Mouse (Mus musculus) hindbrain, embryonic 14.5 days (tissue): ENCODE measurements around the gene Apc2. TPM values are rescaled to one million over a fixed set of nuclear protein-coding genes. Genes with fewer than 3 reads are reported as not detected.
"Not testable (repeated sequence)": the region's sequence is repeated elsewhere in the genome, so short reads cannot be mapped to it uniquely, and the experiment has no call there.

Experiments used
- ATAC-seq: fragments of 200-750 bp; cut with Nextera tagmentation; 2 replicates; pipeline ENCODE4 v1.8.0; 2017; ENCODE audit warnings: moderate number of reproducible peaks, mild to moderate bottlenecking, moderate TSS enrichment, moderate library complexity; ENCODE audit not compliant: low FRiP score
- DNase-seq: peaks from one replicate; pipeline ENCODE4 v3.0.0-alpha.2; 2015; ENCODE audit warnings: low spot score
- H3K27ac ChIP-seq: fragments of 300-500 bp; sonication (generic); 2 replicates; pipeline ENCODE4 v1.5.1; 2014; ENCODE audit warnings: mild to moderate bottlenecking, moderate library complexity
- H3K27me3 ChIP-seq: fragments of 300-500 bp; sonication (generic); 2 replicates; pipeline ENCODE4 v1.6.1; 2014; ENCODE audit warnings: mild to moderate bottlenecking, low read length, mixed read lengths; ENCODE audit not compliant: control insufficient read depth, insufficient read depth
- H3K36me3 ChIP-seq: fragments of 300-500 bp; sonication (generic); replicated peaks from 2 replicates; pipeline ENCODE4 v1.6.1; 2014; ENCODE audit not compliant: control insufficient read depth, insufficient read depth
- H3K4me1 ChIP-seq: fragments of 300-500 bp; sonication (generic); replicated peaks from 2 replicates; pipeline ENCODE4 v1.6.1; 2014; ENCODE audit warnings: antibody characterized with exemption, low read length, mixed read lengths; ENCODE audit not compliant: control insufficient read depth, insufficient read depth
- H3K4me2 ChIP-seq: fragments of 300-500 bp; sonication (generic); replicated peaks from 2 replicates; pipeline ENCODE4 v1.6.1; 2014; ENCODE audit warnings: mild to moderate bottlenecking, moderate library complexity
- H3K4me3 ChIP-seq: fragments of 300-500 bp; sonication (generic); replicated peaks from 2 replicates; pipeline ENCODE4 v1.5.1; 2014; ENCODE audit warnings: mild to moderate bottlenecking, low read length
- H3K9ac ChIP-seq: fragments of 300-500 bp; sonication (generic); 2 replicates; pipeline ENCODE4 v1.6.1; 2014
- H3K9me3 ChIP-seq: fragments of 300-500 bp; sonication (generic); 2 replicates; pipeline ENCODE4 v1.6.1; 2016; ENCODE audit warnings: low read length; ENCODE audit not compliant: control insufficient read depth
- WGBS: fragments of 180-500 bp; shearing (Covaris S2); extraction: QIAGEN DNeasy Blood & Tissue Kit; methylation state at CpG from one replicate; pipeline ENCODE4 v1.1.7; 2014; 5-methylcytosine and 5-hydroxymethylcytosine counted together
- polyA plus RNA-seq: library from polyadenylated mRNA; unstranded; fragments of >200 nt; fragmentation: Nextera tagmentation; extraction: Ambion mirVana; gene quantifications from 2 replicates; pipeline ENCODE4 v1.2.1, GENCODE M21; 2014

Gene Apc2
- polyA plus RNA-seq, result 200 and 216 TPM in 2 replicates

DNA sequence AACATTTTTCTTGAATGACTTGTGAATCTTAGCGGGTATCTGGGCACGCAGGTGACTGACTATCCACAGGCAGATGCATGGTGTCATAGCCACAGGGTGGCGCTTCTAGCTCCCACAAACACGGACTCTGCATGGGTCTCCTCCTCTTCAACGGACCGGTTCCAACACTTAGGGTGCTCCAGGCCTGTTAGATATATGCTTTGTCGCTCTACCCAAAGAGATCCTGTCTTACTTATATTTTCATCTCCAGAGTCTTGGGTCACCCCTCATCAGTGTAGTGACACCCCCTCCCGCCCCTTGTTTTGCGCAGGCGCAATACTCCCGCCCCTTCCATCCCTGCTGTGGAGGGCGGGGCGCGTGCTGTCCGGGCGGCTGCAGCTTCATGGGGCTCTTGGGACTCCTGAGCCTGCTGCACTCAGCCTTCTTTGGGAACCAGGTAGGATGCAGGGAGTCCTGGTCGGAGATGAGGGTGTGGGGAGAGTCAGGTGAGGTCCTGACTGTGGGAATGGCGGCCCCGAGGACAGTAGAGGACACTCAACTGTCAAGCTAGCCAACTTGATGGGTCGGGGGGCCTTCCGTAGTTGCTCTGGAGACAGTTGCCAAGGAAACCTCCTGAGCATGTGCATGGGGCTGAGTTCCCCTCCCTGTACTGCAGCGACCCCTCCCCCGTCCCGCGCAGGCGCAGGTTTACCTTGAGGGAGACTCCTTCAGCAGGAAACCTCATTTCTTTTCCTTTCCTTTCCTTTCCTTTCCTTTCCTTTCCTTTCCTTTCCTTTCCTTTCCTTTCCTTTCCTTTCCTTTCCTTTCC, at the start of gene Apc2:
Gene Apc2 (plus strand): TSS at position 360 of the 808 bp plus-strand sequence.
- Histone ChIP-seq H3K27me3 (no peaks in the 10 kb centered on the region), H3K36me3 (peaks cover 20% of the 10 kb centered on the region), H3K9me3 (no peaks in the 10 kb centered on the region), H3K4me1 (peaks cover 53% of the 10 kb centered on the region), H3K4me3 (peak within 1 kb of the TSS; percentile 42), H3K4me2 (peak within 1 kb of the TSS; percentile 95), H3K9ac (peak within 1 kb of the TSS; percentile 57), H3K27ac (peak within 1 kb of the TSS; percentile 93)
- ATAC-seq (peak; percentile 59), DNase-seq (peak; percentile 88)
- WGBS, result under 1% methylated on average over 26 of the region's 26 CpGs

DNA sequence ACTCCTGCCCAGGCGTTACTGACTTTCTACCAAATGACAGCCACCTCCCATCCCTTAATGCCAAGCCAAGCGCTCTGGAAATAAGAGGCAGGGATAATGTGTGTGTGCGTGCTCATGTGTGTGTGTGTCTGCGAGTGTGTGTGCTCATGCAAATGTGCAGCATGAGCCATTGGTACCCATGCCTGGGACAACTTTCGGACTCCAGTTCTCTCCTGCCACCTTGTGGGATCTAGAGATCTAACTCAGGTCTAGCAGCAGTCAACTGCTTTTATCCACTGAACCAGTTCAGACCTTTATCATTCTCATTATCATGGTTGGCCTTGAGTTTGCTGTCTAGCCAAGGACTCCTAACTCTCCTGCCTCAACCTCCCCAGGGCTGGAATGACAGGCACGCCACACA, 47.9 kb upstream of the Apc2 start:
- 43% methylated on average over 6 of the region's 6 CpGs for WGBS
- peaks cover 12% of the 10 kb centered on the region for H3K4me1 ChIP-seq
- no peak overlapping the region for H3K27ac ChIP-seq
- ATAC-seq (no peak), DNase-seq (no peak)
- no peak overlapping the region for H3K4me2 ChIP-seq
- H3K9me3 ChIP-seq, result no peaks in the 10 kb centered on the region
- H3K9ac ChIP-seq, result no peak overlapping the region
- no peaks in the 10 kb centered on the region for H3K27me3 ChIP-seq
- peaks cover 17% of the 10 kb centered on the region for H3K36me3 ChIP-seq
- no peak overlapping the region for H3K4me3 ChIP-seq

DNA sequence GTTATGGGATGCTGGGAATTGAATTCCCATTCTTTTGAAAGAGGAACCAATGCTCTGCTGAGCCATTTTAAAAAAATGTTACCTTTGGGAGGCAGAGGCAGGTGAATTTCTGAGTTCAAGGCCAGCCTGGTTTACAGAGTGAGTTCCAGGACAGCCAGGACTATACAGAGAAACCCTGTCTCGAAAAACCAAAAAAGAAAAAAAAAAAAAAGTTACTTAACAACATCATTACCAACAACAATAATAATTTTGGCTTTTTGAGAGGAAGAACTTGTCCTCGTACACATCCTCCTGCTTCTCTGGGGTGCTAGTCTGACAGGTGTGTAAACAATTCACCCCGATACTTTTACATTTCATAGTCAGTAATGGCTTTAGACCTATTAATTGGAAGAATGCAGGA, 47.3 kb upstream of the Apc2 start:
- not testable (repeated sequence) for H3K27me3 ChIP-seq, H3K27ac ChIP-seq, H3K9ac ChIP-seq, H3K9me3 ChIP-seq, ATAC-seq, DNase-seq
- Histone ChIP-seq H3K4me2 (peak overlapping the region; percentile 90), H3K4me1 (peaks cover 12% of the 10 kb centered on the region), H3K36me3 (peaks cover 14% of the 10 kb centered on the region), H3K4me3 (peak overlapping the region; percentile 16)
- WGBS, result 36% methylated on average over 3 of the region's 3 CpGs

DNA sequence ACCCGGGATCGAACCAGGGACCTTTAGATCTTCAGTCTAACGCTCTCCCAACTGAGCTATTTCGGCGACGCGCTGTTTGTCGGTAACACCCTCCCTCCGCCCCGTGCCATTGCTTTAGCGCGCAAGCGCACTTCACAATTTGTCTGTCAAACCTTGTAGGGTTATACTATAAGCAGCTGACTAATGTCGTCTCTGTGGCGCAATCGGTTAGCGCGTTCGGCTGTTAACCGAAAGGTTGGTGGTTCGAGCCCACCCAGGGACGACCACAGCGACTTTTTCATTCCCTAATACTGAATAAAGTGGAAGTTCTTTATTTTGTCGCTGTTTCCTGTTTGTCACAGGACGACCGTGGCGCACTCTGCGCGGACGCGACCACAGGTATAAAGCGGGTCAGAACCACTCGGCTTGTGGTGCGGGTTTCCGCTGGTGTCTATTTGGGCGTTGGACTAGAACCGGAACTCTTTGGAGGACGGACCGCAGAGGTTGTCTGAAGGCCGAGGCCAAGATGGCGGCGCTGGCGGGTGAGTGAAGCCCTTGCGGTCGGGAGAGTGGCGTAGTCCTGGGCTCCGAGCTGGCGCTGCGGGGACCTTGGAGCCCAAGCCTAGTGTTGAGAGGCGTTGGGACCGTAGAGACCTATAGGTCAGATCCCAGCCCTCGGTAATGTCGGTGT, 46.7 kb upstream of the Apc2 start, which contains the start of gene Ndufs7:
Gene Ndufs7 (plus strand): TSS at position 151 of the 670 bp plus-strand sequence.
- no peaks in the 10 kb centered on the region for H3K27me3 ChIP-seq
- peak within 1 kb of the TSS; percentile 69 for H3K4me3 ChIP-seq
- peaks cover 9% of the 10 kb centered on the region for H3K36me3 ChIP-seq
- DNase-seq (peak; percentile 100), ATAC-seq (peak; percentile 88)
- H3K9me3 ChIP-seq, result no peaks in the 10 kb centered on the region
- peak within 1 kb of the TSS; percentile 90 for H3K27ac ChIP-seq
- WGBS, result under 1% methylated on average over 53 of the region's 53 CpGs
- peak within 1 kb of the TSS; percentile 85 for H3K9ac ChIP-seq
- H3K4me1 ChIP-seq, result peaks cover 12% of the 10 kb centered on the region
- peak within 1 kb of the TSS; percentile 90 for H3K4me2 ChIP-seq

DNA sequence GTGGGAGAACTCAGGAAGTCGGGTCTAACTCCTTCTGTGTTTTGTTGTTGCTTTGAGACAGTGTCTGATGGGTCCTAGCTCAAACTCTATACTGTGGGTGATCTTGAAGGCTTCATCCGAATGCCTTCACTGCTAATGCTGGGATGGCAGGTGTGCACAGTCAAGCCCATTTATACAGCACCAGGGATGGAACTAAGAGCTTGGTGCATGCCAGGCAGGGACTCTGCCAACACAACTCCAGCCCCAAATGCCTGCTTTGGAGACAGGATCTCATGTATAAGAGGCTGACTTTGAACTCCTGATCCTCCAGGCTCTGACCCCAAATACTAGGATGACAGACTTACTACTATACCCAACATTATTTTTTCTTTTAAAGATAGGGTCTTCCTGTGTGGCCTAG, 45.7 kb upstream of the Apc2 start:
- 36% methylated on average over 2 of the region's 2 CpGs for WGBS

DNA sequence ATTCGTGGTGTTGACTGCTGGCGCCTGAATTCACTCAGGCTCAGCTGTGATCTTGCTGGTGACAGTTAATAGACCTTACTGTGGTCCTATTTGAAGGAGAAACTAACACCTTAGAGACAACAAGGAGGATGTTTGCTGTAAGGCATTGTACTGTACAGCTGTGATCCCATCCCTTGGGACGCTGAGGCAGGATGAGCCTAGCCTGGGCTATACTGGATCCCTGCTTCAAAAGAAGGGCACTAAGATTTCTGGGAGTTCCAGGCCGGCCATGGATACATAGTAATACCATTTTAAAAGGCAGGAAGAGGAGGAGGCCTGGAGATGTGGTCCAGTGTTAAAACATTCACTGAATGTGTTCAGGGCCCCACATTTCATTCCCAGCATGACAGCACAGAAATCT, 45.2 kb upstream of the Apc2 start:
- no peak overlapping the region for H3K27ac ChIP-seq
- DNase-seq (no peak), ATAC-seq (no peak)
- H3K9ac ChIP-seq, result peak overlapping the region; percentile 85; the same call in 1 of the 2 replicates
- H3K36me3 ChIP-seq, result peaks cover 21% of the 10 kb centered on the region
- H3K9me3 ChIP-seq, result no peaks in the 10 kb centered on the region
- H3K4me1 ChIP-seq, result peaks cover 12% of the 10 kb centered on the region
- H3K4me3 ChIP-seq, result 0 out of 2 replicates have a peak overlapping the region, but pooled peaks have one; percentile 69
- WGBS, result 87% methylated on average over 4 of the region's 4 CpGs
- H3K4me2 ChIP-seq, result peak overlapping the region; percentile 90
- no peaks in the 10 kb centered on the region for H3K27me3 ChIP-seq

More for the DNA sequence above, 45.7 kb upstream of the Apc2 start:
- peaks cover 16% of the 10 kb centered on the region for H3K36me3 ChIP-seq
- H3K4me3 ChIP-seq, result peak overlapping the region; percentile 69
- peak overlapping the region; percentile 90 for H3K4me2 ChIP-seq
- H3K9ac ChIP-seq, result peak overlapping the region; percentile 85
- no peak overlapping the region for H3K27ac ChIP-seq
- ATAC-seq (no peak), DNase-seq (no peak)
- H3K9me3 ChIP-seq, result no peaks in the 10 kb centered on the region
- H3K27me3 ChIP-seq, result no peaks in the 10 kb centered on the region
- peaks cover 12% of the 10 kb centered on the region for H3K4me1 ChIP-seq

DNA sequence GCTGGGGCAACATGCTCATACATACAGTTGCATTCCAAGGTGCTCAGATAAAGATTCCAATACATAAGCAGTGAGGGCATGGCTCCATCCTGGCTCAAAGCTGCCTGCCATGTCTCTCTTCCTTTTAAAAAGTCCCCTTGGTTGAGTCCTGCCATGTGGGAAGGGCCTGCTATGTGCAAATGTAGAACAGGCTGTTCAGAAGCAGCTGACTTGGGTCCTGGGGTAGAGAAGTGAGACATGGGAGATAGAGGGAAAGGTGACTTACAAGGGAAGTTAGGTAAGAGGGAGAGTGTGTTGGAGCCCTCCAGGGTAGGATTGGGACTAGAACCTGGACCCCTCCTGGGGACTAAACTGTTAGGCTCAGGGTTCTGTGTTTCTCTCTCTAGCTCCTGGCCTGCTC, 43.8 kb upstream of the Apc2 start:
- Histone ChIP-seq H3K27ac (no peak overlapping the region), H3K4me3 (no peak overlapping the region), H3K36me3 (peaks cover 35% of the 10 kb centered on the region), H3K4me1 (peaks cover 12% of the 10 kb centered on the region), H3K4me2 (no peak overlapping the region), H3K9ac (no peak overlapping the region), H3K9me3 (no peaks in the 10 kb centered on the region), H3K27me3 (no peaks in the 10 kb centered on the region)
- no peak for DNase-seq
- ATAC-seq, result no peak

DNA sequence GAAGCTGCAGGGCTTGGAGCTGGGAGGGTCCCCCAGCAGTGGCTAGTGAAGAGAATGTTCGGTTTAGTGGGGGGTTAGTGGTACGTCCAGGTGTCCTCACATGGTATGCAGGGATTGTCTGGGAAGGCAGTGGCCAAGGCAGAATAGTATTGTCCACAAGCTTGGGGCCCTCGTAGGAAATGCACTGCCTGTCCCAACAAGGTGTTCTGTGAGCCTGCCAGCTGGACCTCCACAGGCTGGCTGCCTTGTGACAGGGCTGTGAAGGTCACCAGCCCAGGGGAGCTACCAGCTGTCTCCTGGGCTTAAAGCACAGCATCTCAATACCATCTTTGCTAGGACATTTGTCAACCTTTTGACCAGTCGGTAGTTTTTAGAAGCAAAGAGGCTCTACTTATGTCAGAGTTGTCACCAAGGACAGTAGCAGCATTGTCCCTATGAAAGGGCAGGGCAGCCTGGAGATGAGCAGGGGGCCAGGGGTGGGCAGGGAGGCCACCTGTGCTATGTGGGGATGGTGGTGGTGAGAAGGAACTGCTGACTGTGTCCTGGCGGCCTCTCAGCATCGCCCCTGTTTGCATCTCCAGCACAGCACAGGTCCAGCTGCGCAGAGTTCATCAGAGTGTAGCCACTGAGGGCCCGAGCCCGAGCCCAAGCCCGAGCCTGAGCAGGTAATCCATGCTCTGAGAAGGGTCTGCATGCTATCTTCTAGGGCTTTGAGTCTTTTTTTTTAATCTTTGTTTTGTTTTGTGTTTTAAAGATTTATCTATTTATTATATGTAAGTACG, 43.1 kb upstream of the Apc2 start:
- Histone ChIP-seq H3K4me3 (no peak overlapping the region), H3K4me2 (no peak overlapping the region), H3K36me3 (peaks cover 42% of the 10 kb centered on the region), H3K4me1 (peaks cover 12% of the 10 kb centered on the region), H3K27ac (no peak overlapping the region), H3K9me3 (no peaks in the 10 kb centered on the region), H3K27me3 (no peaks in the 10 kb centered on the region), H3K9ac (no peak overlapping the region)
- ATAC-seq (no peak), DNase-seq (no peak)
- WGBS, result 92% methylated on average over 11 of the region's 11 CpGs

DNA sequence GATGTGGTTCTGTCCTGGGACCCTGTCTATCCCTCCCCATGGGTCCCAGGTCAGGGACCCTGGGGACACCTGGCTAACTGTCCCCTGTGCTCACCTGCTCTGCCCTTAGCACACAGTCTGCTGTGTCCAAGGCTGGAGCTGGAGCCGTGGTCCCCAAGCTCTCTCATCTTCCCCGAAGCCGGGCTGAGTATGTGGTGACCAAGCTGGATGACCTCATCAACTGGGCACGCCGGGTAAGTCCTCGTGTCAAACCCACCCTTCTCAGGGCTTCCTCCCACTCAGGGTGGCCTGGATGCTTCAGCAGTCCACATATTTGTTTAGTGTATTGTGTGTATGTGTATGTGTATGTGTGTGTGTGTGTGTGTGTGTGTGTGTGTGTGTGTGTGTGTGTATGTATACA, 42.2 kb upstream of the Apc2 start:
- peaks cover 51% of the 10 kb centered on the region for H3K36me3 ChIP-seq
- ATAC-seq, result no peak
- H3K4me2 ChIP-seq, result no peak overlapping the region
- H3K9ac ChIP-seq, result no peak overlapping the region
- no peak for DNase-seq
- 91% methylated on average over 6 of the region's 6 CpGs for WGBS
- no peak overlapping the region for H3K27ac ChIP-seq
- no peaks in the 10 kb centered on the region for H3K9me3 ChIP-seq
- H3K4me1 ChIP-seq, result peaks cover 12% of the 10 kb centered on the region
- H3K4me3 ChIP-seq, result no peak overlapping the region
- H3K27me3 ChIP-seq, result no peaks in the 10 kb centered on the region
